Mouse (Mus musculus) heart, adult 2 months (tissue): Measurements from ENCODE around the gene B4galnt3.

ENCODE experiments used
- CTCF ChIP-seq: fragments of 200-600 bp; IDR thresholded peaks from 2 replicates; pipeline ENCODE4 v1.8.1; 2022; ENCODE audit warnings: antibody characterized with exemption, mild to moderate bottlenecking, moderate library complexity
- POLR2A ChIP-seq: fragments of 200-500 bp; IDR thresholded peaks from 2 replicates; pipeline ENCODE4 v1.6.1; 2011; ENCODE audit warnings: mild to moderate bottlenecking, low read depth, low read length, control low read depth; ENCODE audit not compliant: insufficient read depth

- TF ChIP-seq CTCF (no peak), POLR2A (no peak)
Measured at GRCm38 (mm10) chr6:120230441-120230840, 63.9 kb downstream of the B4galnt3 start.
